Mouse (Mus musculus): ENCODE results near the gene Iqcd. TPM values are rescaled to one million over a fixed set of nuclear protein-coding genes. Genes with fewer than 3 reads are reported as not detected.

Gene Iqcd
- polyA plus RNA-seq (2014; fragmentation: Nextera tagmentation; extraction: Ambion mirVana) = 0.60 and 1.7 TPM in 2 replicates

DNA sequence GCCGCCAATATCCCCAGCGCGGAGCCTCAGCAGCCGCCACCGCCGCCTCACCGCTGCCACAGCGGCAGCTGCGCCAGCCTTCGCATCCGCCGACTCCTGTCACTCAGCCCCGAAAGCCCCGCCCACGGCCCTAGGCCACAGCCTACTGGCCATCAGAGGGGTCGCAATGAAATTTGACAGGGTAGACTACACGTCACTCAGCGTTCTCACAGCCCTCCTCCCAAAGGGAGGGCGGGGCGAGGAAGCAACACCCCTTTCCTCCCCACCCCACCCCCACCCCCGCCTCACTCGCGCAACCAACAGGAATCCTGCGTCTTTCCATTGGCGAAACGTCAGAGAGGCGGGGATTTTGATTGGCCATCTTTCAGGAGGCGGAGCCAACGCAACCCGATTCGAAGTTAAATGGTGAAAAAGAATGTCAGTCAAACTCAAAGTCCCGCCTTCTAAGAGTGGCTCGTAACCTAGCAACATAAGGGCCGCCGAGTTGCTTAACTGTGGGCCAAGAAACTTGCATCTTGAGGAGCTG, at the start of gene Iqcd, which contains the start of gene Tpcn1:
Iqcd (plus strand) TSS at position 448 of the 526 bp plus-strand sequence.
Tpcn1 (minus strand) TSS at position 105 of the 526 bp plus-strand sequence.
- Histone ChIP-seq H3K4me1 (ENCODE audit: control insufficient read depth, insufficient read depth, low read length) (peaks cover 11% of the 10 kb centered on the region), H3K27ac (replicated peaks; ENCODE audit: low read depth, low read length) (peak within 1 kb of the TSS; percentile 61), H3K27me3 (replicated peaks; ENCODE audit: control insufficient read depth, insufficient read depth, low read length) (no peaks in the 10 kb centered on the region), H3K9me3 (ENCODE audit: control insufficient read depth, low read length) (0 out of 2 replicates have a peak, but pooled peaks cover 4% of the 10 kb centered on the region), H3K36me3 (ENCODE audit: control insufficient read depth, insufficient read depth, low read length) (peaks cover 15% of the 10 kb centered on the region), H3K4me2 (ENCODE audit: low read depth, low read length) (peak within 1 kb of the TSS; percentile 99), H3K4me3 (ENCODE audit: low read depth, low read length) (peak within 1 kb of the TSS; percentile 89), H3K9ac (ENCODE audit: low read depth, low read length) (peak within 1 kb of the TSS; percentile 83)
- WGBS = 0% methylated on average over 21 of the region's 35 CpGs
- DNase-seq (ENCODE audit: low spot score) (peak; percentile 100), ATAC-seq (ENCODE audit: low read depth) (peak; percentile 98)

DNA sequence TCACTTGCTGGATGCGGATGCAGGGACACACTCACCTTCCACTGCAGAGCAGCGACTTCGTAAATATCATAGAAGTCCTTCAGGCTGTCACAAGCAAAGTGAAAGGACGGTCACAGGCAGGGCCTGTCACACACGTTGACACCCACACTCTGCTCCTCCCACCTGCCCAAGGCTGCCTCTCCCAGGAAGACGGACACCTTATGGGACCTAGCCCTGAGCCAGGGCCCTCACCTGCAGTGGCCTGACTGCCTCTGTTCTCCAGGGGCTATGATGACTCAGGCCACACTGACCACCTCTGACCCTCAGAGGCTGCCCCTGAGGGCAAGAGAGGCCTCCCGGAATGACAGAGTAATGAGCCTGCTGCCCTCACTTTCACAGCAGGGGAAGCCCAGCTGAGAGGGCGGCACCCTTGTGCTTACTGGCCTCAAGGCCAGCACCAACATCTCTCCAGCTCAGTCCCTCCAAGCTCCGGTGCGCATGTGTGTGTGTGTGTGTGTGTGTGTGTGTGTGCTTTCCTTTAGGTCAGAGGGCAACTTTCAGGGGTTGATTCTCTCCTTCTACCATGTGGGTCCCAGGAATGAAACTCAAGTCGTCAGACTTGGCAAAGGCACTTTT, 40.5 kb upstream of the Iqcd start:
- H3K27ac ChIP-seq (replicated peaks; ENCODE audit: low read depth, low read length) = no peak overlapping the region
- no peaks in the 10 kb centered on the region for H3K4me1 ChIP-seq (ENCODE audit: control insufficient read depth, insufficient read depth, low read length)
- DNase-seq (ENCODE audit: low spot score) (no peak), ATAC-seq (ENCODE audit: low read depth) (no peak)
- no peaks in the 10 kb centered on the region for H3K9me3 ChIP-seq (ENCODE audit: control insufficient read depth, low read length)
- no peak overlapping the region for H3K4me2 ChIP-seq (ENCODE audit: low read depth, low read length)
- H3K4me3 ChIP-seq (ENCODE audit: low read depth, low read length) = no peak overlapping the region
- no peaks in the 10 kb centered on the region for H3K27me3 ChIP-seq (replicated peaks; ENCODE audit: control insufficient read depth, insufficient read depth, low read length)
- WGBS = 60% methylated on average over 11 of the region's 11 CpGs
- H3K36me3 ChIP-seq (ENCODE audit: control insufficient read depth, insufficient read depth, low read length) = peaks cover 56% of the 10 kb centered on the region
- H3K9ac ChIP-seq (ENCODE audit: low read depth, low read length) = no peak overlapping the region

DNA sequence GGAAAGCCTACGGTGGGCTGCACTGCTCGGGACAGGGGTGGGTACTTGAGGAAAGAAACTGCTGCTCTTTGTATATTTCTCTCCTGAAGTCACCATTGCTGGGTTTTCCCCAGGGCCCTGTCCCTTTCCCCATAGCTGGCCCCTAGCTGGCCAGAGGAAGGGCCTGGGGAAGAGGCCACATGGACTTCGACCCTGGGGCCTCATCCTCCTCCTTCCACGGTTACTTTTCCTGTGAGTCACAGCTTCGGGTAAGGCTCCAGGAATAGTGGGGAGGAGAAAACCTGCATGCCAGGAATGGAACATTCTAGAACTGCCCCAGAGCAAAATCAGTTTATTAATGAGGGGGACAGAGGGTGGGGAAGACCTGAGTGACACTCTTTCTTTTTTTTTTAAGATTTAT, 38.7 kb upstream of the Iqcd start:
- ATAC-seq (ENCODE audit: low read depth) = no peak
- Histone ChIP-seq H3K9ac (ENCODE audit: low read depth, low read length) (no peak overlapping the region), H3K27me3 (replicated peaks; ENCODE audit: control insufficient read depth, insufficient read depth, low read length) (no peaks in the 10 kb centered on the region), H3K4me1 (ENCODE audit: control insufficient read depth, insufficient read depth, low read length) (no peaks in the 10 kb centered on the region), H3K4me2 (ENCODE audit: low read depth, low read length) (no peak overlapping the region), H3K9me3 (ENCODE audit: control insufficient read depth, low read length) (no peaks in the 10 kb centered on the region), H3K27ac (replicated peaks; ENCODE audit: low read depth, low read length) (no peak overlapping the region), H3K36me3 (ENCODE audit: control insufficient read depth, insufficient read depth, low read length) (peaks cover 55% of the 10 kb centered on the region), H3K4me3 (ENCODE audit: low read depth, low read length) (no peak overlapping the region)
- 71% methylated on average over 5 of the region's 5 CpGs for WGBS
- DNase-seq (ENCODE audit: low spot score) = no peak

DNA sequence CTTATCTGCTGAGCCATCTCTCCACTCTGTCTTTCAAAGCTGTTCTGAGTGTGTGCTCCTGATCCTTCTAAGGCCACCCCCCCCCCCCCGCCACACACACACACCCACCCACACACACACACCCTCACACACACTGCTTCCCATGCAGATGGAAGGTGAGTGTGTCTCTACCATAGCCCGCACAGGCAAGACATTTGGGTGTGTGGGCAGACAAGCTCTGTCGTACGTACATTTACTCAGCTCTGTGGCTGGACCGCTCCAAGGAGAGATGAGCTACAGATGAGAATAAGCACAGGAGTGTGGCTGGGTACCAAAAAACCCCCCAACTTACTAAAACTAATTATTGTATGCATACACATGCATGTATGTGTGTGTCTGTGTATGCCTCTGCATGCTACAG, 38.1 kb upstream of the Iqcd start:
- peaks cover 60% of the 10 kb centered on the region for H3K36me3 ChIP-seq (ENCODE audit: control insufficient read depth, insufficient read depth, low read length)
- no peak for ATAC-seq (ENCODE audit: low read depth)
- no peaks in the 10 kb centered on the region for H3K4me1 ChIP-seq (ENCODE audit: control insufficient read depth, insufficient read depth, low read length)

DNA sequence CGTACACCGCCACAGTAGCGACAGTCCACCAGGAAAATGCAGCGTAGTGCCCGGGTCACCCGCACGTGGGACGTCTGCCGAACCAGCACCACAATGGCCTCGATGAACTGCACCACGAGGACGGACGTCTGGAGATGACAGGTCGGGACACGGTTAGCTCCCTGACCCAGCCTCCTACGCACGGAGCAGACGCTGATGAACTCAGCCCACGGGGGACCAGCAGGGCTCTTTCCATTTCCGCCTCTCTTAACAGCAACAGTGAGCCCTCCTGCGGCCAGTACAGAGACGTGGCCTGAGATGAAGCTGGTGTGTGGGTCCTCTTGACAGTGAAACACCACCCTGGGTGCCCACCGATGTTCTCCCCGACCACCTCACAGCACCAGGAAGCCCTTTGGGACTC, 32.9 kb upstream of the Iqcd start:
- H3K36me3 ChIP-seq (ENCODE audit: control insufficient read depth, insufficient read depth, low read length) = peaks cover 54% of the 10 kb centered on the region
- H3K27me3 ChIP-seq (replicated peaks; ENCODE audit: control insufficient read depth, insufficient read depth, low read length) = no peaks in the 10 kb centered on the region
- no peak overlapping the region for H3K4me2 ChIP-seq (ENCODE audit: low read depth, low read length)
- 86% methylated on average over 24 of the region's 24 CpGs for WGBS
- no peak overlapping the region for H3K9ac ChIP-seq (ENCODE audit: low read depth, low read length)
- DNase-seq (ENCODE audit: low spot score) = no peak
- no peak for ATAC-seq (ENCODE audit: low read depth)
- no peak overlapping the region for H3K27ac ChIP-seq (replicated peaks; ENCODE audit: low read depth, low read length)
- H3K4me1 ChIP-seq (ENCODE audit: control insufficient read depth, insufficient read depth, low read length) = peaks cover 31% of the 10 kb centered on the region
- H3K4me3 ChIP-seq (ENCODE audit: low read depth, low read length) = no peak overlapping the region
- H3K9me3 ChIP-seq (ENCODE audit: control insufficient read depth, low read length) = no peaks in the 10 kb centered on the region

More for the DNA sequence above, 38.1 kb upstream of the Iqcd start:
- H3K27me3 ChIP-seq (replicated peaks; ENCODE audit: control insufficient read depth, insufficient read depth, low read length) = no peaks in the 10 kb centered on the region
- H3K27ac ChIP-seq (replicated peaks; ENCODE audit: low read depth, low read length) = no peak overlapping the region
- WGBS = 100% methylated on average over 5 of the region's 5 CpGs
- no peak overlapping the region for H3K9ac ChIP-seq (ENCODE audit: low read depth, low read length)
- no peak overlapping the region for H3K4me3 ChIP-seq (ENCODE audit: low read depth, low read length)
- no peak for DNase-seq (ENCODE audit: low spot score)
- H3K4me2 ChIP-seq (ENCODE audit: low read depth, low read length) = no peak overlapping the region
- no peaks in the 10 kb centered on the region for H3K9me3 ChIP-seq (ENCODE audit: control insufficient read depth, low read length)

DNA sequence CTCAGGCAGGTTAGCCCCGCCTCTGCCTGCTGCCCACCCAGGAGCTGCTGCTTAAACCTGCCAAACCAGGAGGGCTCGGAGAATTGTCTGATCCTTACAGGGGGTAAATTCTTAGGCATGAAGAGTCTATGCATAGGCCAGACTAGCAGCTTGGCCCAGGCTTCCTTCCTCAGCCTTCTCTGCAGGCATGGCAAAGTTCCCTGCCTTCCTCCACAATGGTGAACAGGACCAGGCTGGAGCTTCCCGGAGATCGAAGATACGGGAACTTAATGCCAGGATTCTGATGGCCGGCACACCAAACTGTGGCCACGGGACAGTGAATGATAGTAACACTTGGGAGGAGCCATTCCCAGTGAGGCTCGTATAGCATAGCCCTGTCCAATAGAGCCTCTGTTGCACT, 30.8 kb upstream of the Iqcd start:
- no peak for DNase-seq (ENCODE audit: low spot score)
- H3K36me3 ChIP-seq (ENCODE audit: control insufficient read depth, insufficient read depth, low read length) = peaks cover 40% of the 10 kb centered on the region
- H3K27ac ChIP-seq (replicated peaks; ENCODE audit: low read depth, low read length) = 0 out of 2 replicates have a peak overlapping the region, but pooled peaks have one; percentile 2
- no peak for ATAC-seq (ENCODE audit: low read depth)
- no peaks in the 10 kb centered on the region for H3K27me3 ChIP-seq (replicated peaks; ENCODE audit: control insufficient read depth, insufficient read depth, low read length)
- H3K9ac ChIP-seq (ENCODE audit: low read depth, low read length) = no peak overlapping the region
- peak overlapping the region; percentile 38; the same call in 1 of the 2 replicates for H3K4me2 ChIP-seq (ENCODE audit: low read depth, low read length)
- H3K4me3 ChIP-seq (ENCODE audit: low read depth, low read length) = no peak overlapping the region
- 79% methylated on average over 8 of the region's 8 CpGs for WGBS
- peaks cover 39% of the 10 kb centered on the region for H3K4me1 ChIP-seq (ENCODE audit: control insufficient read depth, insufficient read depth, low read length)
- no peaks in the 10 kb centered on the region for H3K9me3 ChIP-seq (ENCODE audit: control insufficient read depth, low read length)

DNA sequence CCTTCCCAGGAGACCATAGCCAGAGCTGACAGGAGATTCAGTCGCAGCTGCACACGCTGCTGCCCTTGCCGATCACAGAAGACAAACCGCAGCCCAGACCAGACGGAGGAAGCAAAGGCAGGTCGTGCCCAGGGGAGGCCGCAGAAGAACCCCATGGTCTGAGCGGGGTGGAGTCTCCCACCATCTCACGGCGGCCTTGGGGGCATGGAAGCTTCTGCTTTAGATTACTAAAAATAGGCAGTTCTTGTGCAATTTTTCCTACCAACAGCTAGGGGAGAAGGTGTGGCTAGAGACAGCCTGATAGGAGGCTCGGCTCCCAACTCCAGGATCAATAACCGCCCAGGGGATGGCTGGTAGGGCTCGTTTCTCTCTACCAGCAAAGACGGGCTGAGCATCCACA, 30.1 kb upstream of the Iqcd start:
- peak overlapping the region; percentile 15; the same call in 1 of the 2 replicates for H3K27ac ChIP-seq (replicated peaks; ENCODE audit: low read depth, low read length)
- H3K9me3 ChIP-seq (ENCODE audit: control insufficient read depth, low read length) = no peaks in the 10 kb centered on the region
- H3K9ac ChIP-seq (ENCODE audit: low read depth, low read length) = 0 out of 2 replicates have a peak overlapping the region, but pooled peaks have one; percentile 37
- peaks cover 46% of the 10 kb centered on the region for H3K4me1 ChIP-seq (ENCODE audit: control insufficient read depth, insufficient read depth, low read length)
- peak overlapping the region; percentile 38; the same call in 1 of the 2 replicates for H3K4me2 ChIP-seq (ENCODE audit: low read depth, low read length)
- no peak for DNase-seq (ENCODE audit: low spot score)
- ATAC-seq (ENCODE audit: low read depth) = no peak
- H3K36me3 ChIP-seq (ENCODE audit: control insufficient read depth, insufficient read depth, low read length) = peaks cover 33% of the 10 kb centered on the region
- 44% methylated on average over 14 of the region's 14 CpGs for WGBS
- no peak overlapping the region for H3K4me3 ChIP-seq (ENCODE audit: low read depth, low read length)
- no peaks in the 10 kb centered on the region for H3K27me3 ChIP-seq (replicated peaks; ENCODE audit: control insufficient read depth, insufficient read depth, low read length)

DNA sequence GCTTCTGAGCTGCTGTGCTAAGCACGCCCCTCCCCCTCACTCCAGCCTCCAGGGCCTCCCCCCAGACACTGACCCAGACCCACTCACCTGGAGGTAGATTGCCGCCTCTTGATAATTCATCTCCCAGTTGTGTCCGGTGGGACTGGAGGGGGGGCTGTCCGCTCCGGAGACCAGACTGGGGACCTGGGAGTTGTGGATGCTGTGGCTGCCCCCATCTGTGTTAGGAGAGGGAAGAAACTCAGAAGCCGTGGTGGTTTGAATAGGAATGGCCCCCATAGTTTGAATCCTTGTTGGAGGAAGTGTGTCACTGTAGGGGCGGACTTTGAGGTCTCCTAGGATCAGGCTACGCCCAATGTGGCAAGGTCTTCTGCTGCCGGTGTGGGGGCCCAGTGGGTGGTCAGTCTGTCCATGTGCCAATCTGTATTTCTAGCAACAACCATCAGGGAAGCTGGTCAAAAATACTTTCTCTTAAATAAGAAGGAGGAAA, 28.6 kb upstream of the Iqcd start:
- ATAC-seq (ENCODE audit: low read depth) (no peak), DNase-seq (ENCODE audit: low spot score) (no peak)
- no peak overlapping the region; the same call in 1 of the 2 replicates for H3K4me3 ChIP-seq (ENCODE audit: low read depth, low read length)
- H3K4me1 ChIP-seq (ENCODE audit: control insufficient read depth, insufficient read depth, low read length) = peaks cover 59% of the 10 kb centered on the region
- peak overlapping the region; percentile 76 for H3K27ac ChIP-seq (replicated peaks; ENCODE audit: low read depth, low read length)
- H3K4me2 ChIP-seq (ENCODE audit: low read depth, low read length) = peak overlapping the region; percentile 38
- H3K36me3 ChIP-seq (ENCODE audit: control insufficient read depth, insufficient read depth, low read length) = peaks cover 26% of the 10 kb centered on the region
- H3K9me3 ChIP-seq (ENCODE audit: control insufficient read depth, low read length) = no peaks in the 10 kb centered on the region
- H3K27me3 ChIP-seq (replicated peaks; ENCODE audit: control insufficient read depth, insufficient read depth, low read length) = no peaks in the 10 kb centered on the region
- H3K9ac ChIP-seq (ENCODE audit: low read depth, low read length) = no peak overlapping the region
- WGBS = 52% methylated on average over 9 of the region's 9 CpGs

Measured in embryonic facial prominence, embryonic 14.5 days (tissue).